Mouse (Mus musculus) heart, postnatal 10 days (tissue): ENCODE data around the gene Thoc5. TPM values are rescaled to one million over a fixed set of nuclear protein-coding genes. Genes with fewer than 3 reads are reported as not detected.

ENCODE experiments used
- DNase-seq, 2 experiments: peaks; one replicate each; pipeline ENCODE4 v3.0.0; 2021
- intact Hi-C: fragments of 180-260 bp; cut with DNase I; formaldehyde crosslinking; loops from one replicate; pipeline ENCODE4 v1.15.1; 2025
- microRNA-seq, 2 experiments: library from miRNA; unstranded; fragments of <30 nt; microRNA quantifications; one replicate each; pipeline ENCODE4 v1.2.0; 2022
- total RNA-seq, 2 experiments: library from RNA; stranded (reverse); gene quantifications; 2 replicates each; pipeline ENCODE4 v1.2.3; 2021

Thoc5 gene
- total RNA-seq, 2 experiments from 2014 or later, result 19.7 to 21.5 TPM

GRCm38 (mm10) chr11:4972967-4973870, 78.1 kb downstream of the Thoc5 start:
- peak; percentile 65 to 77 for DNase-seq
- intact Hi-C loops, result no loop called here

DNA sequence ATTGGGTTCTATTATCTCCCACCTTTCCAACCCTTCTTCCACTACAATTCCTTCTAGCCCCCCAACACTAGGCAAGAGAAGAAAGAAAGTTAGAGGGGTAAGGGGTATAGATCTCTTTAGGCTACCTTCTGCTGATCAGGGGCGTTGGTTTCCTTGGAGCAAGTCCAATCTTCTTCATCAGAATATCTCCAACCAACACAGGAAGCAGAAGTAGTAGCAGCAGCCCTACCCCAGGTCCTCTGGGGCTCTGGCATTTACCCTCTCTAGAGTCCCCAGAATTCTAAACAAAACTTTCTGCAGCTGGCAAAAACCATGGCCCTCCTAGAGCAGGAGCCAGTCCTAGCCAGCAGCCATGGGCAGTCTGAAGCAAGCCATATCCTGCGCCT, 78.7 kb downstream of the Thoc5 start:
- no peak for DNase-seq
- intact Hi-C loops, result loop anchor here (2.0 kb wide), 1 partner anchor 27 kb away; no protein-coding TSS in a partner anchor

DNA sequence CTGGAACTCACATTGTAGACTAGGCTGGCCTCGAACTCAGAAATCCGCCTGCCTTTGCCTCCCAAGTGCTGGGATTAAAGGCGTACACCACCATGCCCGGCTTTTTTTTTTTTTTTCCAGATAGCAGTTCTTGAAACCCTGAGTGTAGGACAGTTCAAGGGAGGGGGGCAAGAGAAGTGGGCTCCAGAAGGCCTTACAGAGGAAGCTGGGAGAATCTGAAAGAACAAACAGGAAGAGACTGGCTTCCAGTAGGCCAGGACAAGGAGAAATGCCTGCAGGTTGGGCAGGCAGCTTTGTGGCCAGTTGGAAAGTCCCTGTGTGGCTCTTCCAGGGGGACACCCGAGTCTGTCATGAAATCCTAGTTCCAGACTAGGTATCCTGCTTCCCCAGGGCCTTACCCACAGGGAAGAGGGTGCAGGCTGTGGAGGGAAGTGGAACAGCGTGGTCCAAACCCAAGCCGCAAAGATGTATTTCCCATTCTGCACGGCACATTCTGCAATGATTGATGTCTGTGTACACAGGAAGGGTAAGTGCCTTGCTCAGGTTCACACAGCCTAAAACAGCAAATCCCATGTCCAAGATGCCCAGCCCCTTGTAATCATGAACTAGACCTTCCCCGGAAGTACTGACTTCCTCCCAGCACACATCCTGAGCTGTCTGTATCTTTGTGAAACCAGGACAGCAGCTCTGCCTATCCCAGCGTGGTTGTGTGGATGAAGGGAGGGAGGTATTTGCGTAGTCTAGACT, 79.4 kb downstream of the Thoc5 start:
- intact Hi-C loops, result loop anchor here (1.0 to 2.0 kb wide), 2 partner anchors 28 to 58 kb away; no protein-coding TSS in a partner anchor
- DNase-seq, result peak in 1 of 2 experiments; percentile 15

DNA sequence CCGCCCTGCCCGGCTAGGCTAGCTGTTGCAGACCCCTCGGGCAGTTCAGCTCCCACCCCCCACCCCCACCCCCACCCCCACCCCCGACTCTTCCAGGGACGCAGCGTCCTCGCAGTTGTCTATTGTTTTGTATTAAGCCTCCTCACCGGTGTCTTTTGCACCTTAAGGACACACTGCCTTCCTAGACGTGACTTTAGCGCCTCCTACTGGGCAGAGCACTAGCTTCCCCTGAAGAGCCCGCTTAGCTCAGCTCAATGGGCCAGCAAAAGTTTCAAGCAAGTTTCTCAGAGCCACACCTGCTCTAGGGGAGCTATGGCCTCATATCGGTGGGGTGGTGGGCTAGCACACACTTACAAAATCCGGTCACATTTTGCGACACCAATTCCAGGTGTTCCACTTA, 80.5 kb downstream of the Thoc5 start:
- intact Hi-C loops, result loop anchor here (1.0 to 2.0 kb wide), 2 partner anchors 29 to 59 kb away; no protein-coding TSS in a partner anchor

More for the DNA sequence above, 80.5 kb downstream of the Thoc5 start:
- DNase-seq, result peak; percentile 71 to 83

Small RNAs within 50 kb of the gene (microRNA-seq; reads per million reads assigned to microRNA genes)
- 0 reads per million in 2 experiments for gene Mir6918

Other genes with a start within 250 kb of the Thoc5 start
- gene Uqcr10, start 191.0 kb upstream of the Thoc5 start, total RNA-seq, result 1,000 to 10,000 TPM; 1,345 to 1,457 TPM
- 10 to 100 TPM; 23.8 to 23.9 TPM for gene Zmat5, start 190.6 kb upstream of the Thoc5 start, total RNA-seq
- gene Cabp7, start 148.5 kb upstream of the Thoc5 start, total RNA-seq, result not detected
- 100 to 1,000 TPM in 1 of 2 experiments, 10 to 100 TPM in 1; 97.2 to 100 TPM for gene Nf2, start 45.8 kb upstream of the Thoc5 start, total RNA-seq
- gene Nipsnap1, start 21.4 kb upstream of the Thoc5 start, total RNA-seq, result 1 to 10 TPM; 2.5 to 2.6 TPM
- under 1 TPM in 1 of 2 experiments, not detected in 1; 0.07 TPM for gene Nefh, start 52.7 kb downstream of the Thoc5 start, total RNA-seq
- 10 to 100 TPM; 46.8 to 50.9 TPM for gene Ap1b1, start 91.5 kb downstream of the Thoc5 start, total RNA-seq
- gene Rasl10a, start 162.8 kb downstream of the Thoc5 start, total RNA-seq, result 1 to 10 TPM in 1 of 2 experiments, under 1 TPM in 1; 0.69 to 1.9 TPM
- gene Gas2l1, start 170.0 kb downstream of the Thoc5 start, total RNA-seq, result 10 to 100 TPM; 20.9 to 21.6 TPM
- 10 to 100 TPM; 19.7 to 19.9 TPM for gene Rhbdd3, start 203.6 kb downstream of the Thoc5 start, total RNA-seq
- gene Ewsr1, start 203.9 kb downstream of the Thoc5 start, total RNA-seq, result 100 to 1,000 TPM; 167 to 175 TPM